Mouse (Mus musculus): ENCODE results near the gene Men1. TPM values are rescaled to one million over a fixed set of nuclear protein-coding genes. Genes with fewer than 3 reads are reported as not detected.

The Men1 gene
- polyA plus RNA-seq, 1 experiment from 2014 or later, result 91.6 TPM

- Histone ChIP-seq H3K27ac (no peak overlapping the region), H3K9me3 (no peaks in the 10 kb centered on the region), H3K9ac (0 out of 2 replicates have a peak overlapping the region, but pooled peaks have one; percentile 49), H3K36me3 (peaks cover 87% of the 10 kb centered on the region), H3K4me1 (no peaks in the 10 kb centered on the region), H3K27me3 (no peaks in the 10 kb centered on the region), H3K4me3 (no peak overlapping the region), H3K4me2 (no peak overlapping the region)
- 87% methylated on average over 5 of the region's 5 CpGs for WGBS
- ATAC-seq (ENCODE audit: insufficient number of reproducible peaks, insufficient read depth, low FRiP score, low TSS enrichment, low read depth), result no peak
Measured at GRCm38 (mm10) chr19:6296551-6297210, 38.1 kb upstream of the Men1 start.

DNA sequence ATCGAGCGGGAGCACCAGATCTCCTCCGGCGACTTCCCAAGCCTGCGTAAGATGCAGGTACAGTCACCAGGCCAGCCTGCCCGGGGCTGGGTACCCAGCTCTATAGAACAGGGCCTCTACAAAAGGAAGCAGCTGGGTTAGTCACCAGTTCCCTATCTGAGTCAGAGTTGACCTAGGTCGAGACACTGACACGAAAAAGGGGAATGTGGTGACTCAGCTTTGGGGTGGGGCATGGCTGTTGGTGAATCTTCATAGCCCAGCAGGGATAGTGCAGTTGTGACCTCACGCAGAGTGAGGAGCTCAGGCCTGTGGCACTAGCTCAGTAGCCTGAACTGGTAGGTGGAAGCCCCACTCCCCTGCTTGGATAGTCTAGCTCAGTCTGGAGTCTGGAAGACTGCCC is 37.1 kb upstream of the Men1 start:
- ATAC-seq (ENCODE audit: insufficient number of reproducible peaks, insufficient read depth, low FRiP score, low TSS enrichment, low read depth), result no peak
- no peak overlapping the region for H3K4me2 ChIP-seq
- no peak overlapping the region for H3K9ac ChIP-seq
- H3K4me3 ChIP-seq, result no peak overlapping the region
- no peaks in the 10 kb centered on the region for H3K9me3 ChIP-seq
- no peaks in the 10 kb centered on the region for H3K27me3 ChIP-seq
- H3K27ac ChIP-seq, result no peak overlapping the region
- H3K36me3 ChIP-seq, result peaks cover 79% of the 10 kb centered on the region
- 94% methylated on average over 9 of the region's 9 CpGs for WGBS
- peaks cover 7% of the 10 kb centered on the region for H3K4me1 ChIP-seq

DNA sequence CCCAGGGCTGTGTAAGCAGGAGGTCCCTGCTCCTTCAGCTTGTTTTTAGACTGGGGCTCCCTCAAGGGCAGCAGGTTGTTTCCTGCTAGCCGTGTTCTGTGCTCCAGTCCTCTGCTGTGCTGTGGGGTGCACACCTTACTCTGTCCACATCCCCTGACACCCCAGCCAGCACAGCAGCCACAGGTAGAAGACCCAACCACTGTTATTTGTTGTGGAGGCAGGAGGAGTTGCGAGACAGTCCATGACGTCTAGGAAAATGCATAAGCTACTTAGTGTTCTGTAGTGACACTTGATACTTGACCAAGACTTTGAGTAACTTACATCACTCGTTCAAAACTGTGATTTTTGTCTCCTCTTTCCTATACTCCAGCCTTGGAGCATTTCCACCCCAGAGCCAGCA is 35.8 kb upstream of the Men1 start:
- Histone ChIP-seq H3K27ac (no peak overlapping the region), H3K4me1 (peaks cover 9% of the 10 kb centered on the region), H3K9ac (no peak overlapping the region), H3K9me3 (no peaks in the 10 kb centered on the region), H3K36me3 (peaks cover 71% of the 10 kb centered on the region), H3K4me2 (no peak overlapping the region), H3K27me3 (no peaks in the 10 kb centered on the region), H3K4me3 (no peak overlapping the region)
- no peak for ATAC-seq (ENCODE audit: insufficient number of reproducible peaks, insufficient read depth, low FRiP score, low TSS enrichment, low read depth)
- WGBS, result 67% methylated on average over 4 of the region's 4 CpGs

DNA sequence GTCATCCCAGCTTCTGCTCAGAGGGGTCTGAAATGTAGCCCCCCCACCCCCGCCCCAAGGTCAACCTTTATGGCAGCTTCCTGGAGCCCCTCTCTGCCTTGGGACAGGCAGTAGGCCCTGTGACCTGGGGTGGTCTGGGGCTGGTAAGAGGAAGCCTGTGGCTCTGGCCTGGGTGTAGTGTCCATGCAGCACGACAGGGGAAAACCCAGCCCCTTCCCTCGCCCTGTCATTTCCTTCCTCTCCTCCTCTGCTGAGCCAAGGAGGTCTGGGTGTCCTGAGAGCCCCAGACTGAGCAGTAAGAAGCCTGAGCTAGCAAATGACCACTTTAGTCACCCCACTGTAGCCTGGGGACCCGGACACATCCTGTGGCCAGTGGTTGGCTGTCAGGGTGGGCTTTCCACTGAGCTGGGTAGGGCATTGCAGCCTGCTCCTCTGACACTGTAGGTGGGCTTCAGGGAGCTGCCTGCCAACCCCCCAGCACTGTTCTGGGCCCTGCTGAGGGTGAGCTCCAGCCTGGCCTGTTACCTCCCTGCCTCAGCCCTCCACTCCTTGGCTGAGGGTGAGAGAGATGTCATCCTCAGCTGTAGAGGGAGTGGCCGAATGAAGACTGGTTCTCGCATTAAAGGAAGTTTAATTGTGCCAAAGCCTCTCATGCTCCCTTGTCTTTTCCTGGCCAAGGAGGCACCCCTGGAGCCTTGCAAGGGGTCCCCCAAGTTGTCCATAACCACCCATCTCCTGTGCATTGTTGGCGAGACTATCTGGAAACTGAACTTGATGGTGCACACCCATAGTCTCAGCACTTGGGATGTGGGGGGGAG is 35.1 kb upstream of the Men1 start:
- peaks cover 9% of the 10 kb centered on the region for H3K4me1 ChIP-seq
- H3K36me3 ChIP-seq, result peaks cover 65% of the 10 kb centered on the region
- H3K27me3 ChIP-seq, result no peaks in the 10 kb centered on the region
- no peaks in the 10 kb centered on the region for H3K9me3 ChIP-seq
- no peak for ATAC-seq (ENCODE audit: insufficient number of reproducible peaks, insufficient read depth, low FRiP score, low TSS enrichment, low read depth)
- 83% methylated on average over 7 of the region's 7 CpGs for WGBS
- peak overlapping the region; percentile 24 for H3K27ac ChIP-seq
- H3K9ac ChIP-seq, result no peak overlapping the region
- H3K4me2 ChIP-seq, result no peak overlapping the region
- no peak overlapping the region for H3K4me3 ChIP-seq

- peaks cover 10% of the 10 kb centered on the region for H3K4me1 ChIP-seq
- H3K27ac ChIP-seq, result peak overlapping the region; percentile 24; the same call in 1 of the 2 replicates
- no peaks in the 10 kb centered on the region for H3K27me3 ChIP-seq
- peaks cover 57% of the 10 kb centered on the region for H3K36me3 ChIP-seq
- 57% methylated on average over 7 of the region's 7 CpGs for WGBS
- no peak overlapping the region for H3K9ac ChIP-seq
- ATAC-seq (ENCODE audit: insufficient number of reproducible peaks, insufficient read depth, low FRiP score, low TSS enrichment, low read depth), result no peak
- no peaks in the 10 kb centered on the region for H3K9me3 ChIP-seq
- no peak overlapping the region for H3K4me3 ChIP-seq
- H3K4me2 ChIP-seq, result no peak overlapping the region
Measured at GRCm38 (mm10) chr19:6300402-6300841, 34.4 kb upstream of the Men1 start.

- no peak overlapping the region for H3K4me2 ChIP-seq
- H3K36me3 ChIP-seq, result peaks cover 40% of the 10 kb centered on the region
- no peaks in the 10 kb centered on the region for H3K9me3 ChIP-seq
- WGBS, result 94% methylated on average over 5 of the region's 5 CpGs
- no peaks in the 10 kb centered on the region for H3K27me3 ChIP-seq
- H3K4me1 ChIP-seq, result peaks cover 21% of the 10 kb centered on the region
- H3K4me3 ChIP-seq, result no peak overlapping the region
- ATAC-seq (ENCODE audit: insufficient number of reproducible peaks, insufficient read depth, low FRiP score, low TSS enrichment, low read depth), result no peak
- H3K9ac ChIP-seq, result 0 out of 2 replicates have a peak overlapping the region, but pooled peaks have one; percentile 8
- H3K27ac ChIP-seq, result peak overlapping the region; percentile 51; the same call in 1 of the 2 replicates
Measured at GRCm38 (mm10) chr19:6302114-6302513, 32.7 kb upstream of the Men1 start.

DNA sequence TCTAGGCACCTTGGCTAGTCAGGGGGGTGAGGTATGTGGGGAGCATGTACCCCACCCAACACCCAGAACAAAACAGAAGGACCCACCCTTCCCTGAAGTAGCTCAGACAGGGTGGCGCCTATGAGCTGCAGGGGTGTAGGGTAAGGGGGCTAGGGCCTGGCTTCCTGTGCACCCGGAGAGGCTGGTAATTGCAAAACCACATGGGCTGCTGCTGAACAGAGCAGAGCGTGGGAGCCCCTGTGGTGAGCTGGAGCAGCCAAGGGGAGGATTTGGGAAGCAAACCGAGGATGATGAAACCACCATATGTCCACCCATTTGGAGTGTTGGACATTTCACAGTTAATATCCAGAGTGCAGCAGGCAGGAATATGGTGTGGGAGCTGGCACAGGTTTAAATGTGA is 32.3 kb upstream of the Men1 start:
- peaks cover 36% of the 10 kb centered on the region for H3K36me3 ChIP-seq
- WGBS, result 38% methylated on average over 4 of the region's 4 CpGs
- peaks cover 25% of the 10 kb centered on the region for H3K4me1 ChIP-seq
- ATAC-seq (ENCODE audit: insufficient number of reproducible peaks, insufficient read depth, low FRiP score, low TSS enrichment, low read depth), result no peak
- H3K27ac ChIP-seq, result peak overlapping the region; percentile 51; the same call in 1 of the 2 replicates
- no peak overlapping the region for H3K4me3 ChIP-seq
- H3K27me3 ChIP-seq, result no peaks in the 10 kb centered on the region
- H3K9ac ChIP-seq, result 0 out of 2 replicates have a peak overlapping the region, but pooled peaks have one; percentile 8
- no peak overlapping the region for H3K4me2 ChIP-seq
- no peaks in the 10 kb centered on the region for H3K9me3 ChIP-seq

DNA sequence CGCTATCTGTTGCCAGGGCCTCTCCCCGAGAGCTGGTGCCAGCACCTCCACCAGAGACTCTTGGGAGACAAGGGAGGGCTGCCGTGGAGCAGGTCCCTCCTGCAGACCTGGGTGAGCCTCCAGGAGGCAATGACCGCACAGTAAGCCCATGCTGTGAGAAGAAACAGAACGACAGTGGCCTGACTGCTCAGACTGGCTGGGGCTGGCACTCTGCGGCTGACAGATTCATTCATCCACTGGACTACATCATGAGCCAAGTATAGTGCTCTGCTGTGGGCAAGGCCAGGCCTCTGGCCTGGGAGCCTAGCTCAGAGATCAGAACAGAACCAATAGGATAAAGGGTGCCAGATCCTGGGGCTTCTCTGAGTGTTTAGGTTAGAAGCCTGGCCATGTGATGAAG is 30.9 kb upstream of the Men1 start:
- Histone ChIP-seq H3K4me3 (no peak overlapping the region), H3K4me2 (no peak overlapping the region), H3K27ac (no peak overlapping the region), H3K9ac (no peak overlapping the region), H3K27me3 (no peaks in the 10 kb centered on the region), H3K9me3 (no peaks in the 10 kb centered on the region), H3K4me1 (peaks cover 30% of the 10 kb centered on the region), H3K36me3 (peaks cover 23% of the 10 kb centered on the region)
- ATAC-seq (ENCODE audit: insufficient number of reproducible peaks, insufficient read depth, low FRiP score, low TSS enrichment, low read depth), result no peak
- WGBS, result 87% methylated on average over 6 of the region's 6 CpGs

GRCm38 (mm10) chr19:6304787-6305516 is 29.8 kb upstream of the Men1 start:
- Histone ChIP-seq H3K27me3 (no peaks in the 10 kb centered on the region), H3K9me3 (no peaks in the 10 kb centered on the region), H3K4me2 (no peak overlapping the region), H3K27ac (no peak overlapping the region), H3K4me3 (no peak overlapping the region), H3K4me1 (peaks cover 32% of the 10 kb centered on the region), H3K36me3 (peaks cover 16% of the 10 kb centered on the region), H3K9ac (no peak overlapping the region)
- WGBS, result 23% methylated on average over 5 of the region's 5 CpGs
- no peak; the same call in 1 of the 2 replicates for ATAC-seq (ENCODE audit: insufficient number of reproducible peaks, insufficient read depth, low FRiP score, low TSS enrichment, low read depth)

- WGBS, result 55% methylated on average over 8 of the region's 8 CpGs
- Histone ChIP-seq H3K36me3 (peaks cover 16% of the 10 kb centered on the region), H3K4me2 (peak overlapping the region; percentile 70), H3K4me1 (peaks cover 32% of the 10 kb centered on the region), H3K9me3 (no peaks in the 10 kb centered on the region), H3K27me3 (no peaks in the 10 kb centered on the region), H3K9ac (peak overlapping the region; percentile 79), H3K27ac (peak overlapping the region; percentile 81), H3K4me3 (peak overlapping the region; percentile 62)
- no peak for ATAC-seq (ENCODE audit: insufficient number of reproducible peaks, insufficient read depth, low FRiP score, low TSS enrichment, low read depth)
Measured at GRCm38 (mm10) chr19:6305517-6306115, 29.2 kb upstream of the Men1 start.

- Histone ChIP-seq H3K9me3 (no peaks in the 10 kb centered on the region), H3K4me1 (peaks cover 32% of the 10 kb centered on the region), H3K4me2 (peak within 1 kb of the TSS; percentile 70), H3K4me3 (peak within 1 kb of the TSS; percentile 62), H3K9ac (peak within 1 kb of the TSS; percentile 79), H3K27me3 (no peaks in the 10 kb centered on the region), H3K36me3 (peaks cover 19% of the 10 kb centered on the region), H3K27ac (peak within 1 kb of the TSS; percentile 81)
- peak; percentile 76 for ATAC-seq (ENCODE audit: insufficient number of reproducible peaks, insufficient read depth, low FRiP score, low TSS enrichment, low read depth)
- WGBS, result under 1% methylated on average over 34 of the region's 38 CpGs
Measured at GRCm38 (mm10) chr19:6306137-6306551, 28.6 kb upstream of the Men1 start, which contains the start of gene Cdc42bpg. Gene Cdc42bpg (plus strand): TSS chr19:6306456.
